8 mouse cellular contexts compared by ENCODE assay signal in the genomic region with DNA sequence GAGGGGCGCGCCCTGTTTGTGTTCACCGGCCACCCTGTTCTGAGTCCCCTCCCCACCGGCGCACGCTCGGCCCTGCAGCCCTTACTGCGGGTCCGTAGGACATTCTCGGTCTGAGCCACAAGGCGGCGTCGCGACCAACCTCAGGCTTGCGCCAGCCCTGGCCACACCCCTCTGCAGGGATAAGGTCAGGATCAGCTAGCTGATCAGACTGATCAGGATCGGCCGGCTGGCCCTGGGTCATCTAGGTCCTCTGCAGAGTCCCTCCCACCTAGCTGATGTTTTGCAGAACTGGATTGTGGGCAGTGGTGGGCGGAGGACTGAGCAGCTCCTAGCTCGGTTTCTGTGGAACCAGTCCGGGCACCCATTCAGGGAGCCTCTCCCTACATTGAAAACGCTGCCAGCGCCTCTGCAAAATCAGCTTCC. TPM values are rescaled to one million over a fixed set of nuclear protein-coding genes. Genes with fewer than 3 reads are reported as not detected.
A peak's percentile ranks its signal among the peaks of the same experiment; 100 is the strongest.
DNase-seq lines count a peak whose midpoint lies in the region; ATAC-seq and TF ChIP-seq lines count a peak whose summit lies in the region.

A gene (minus strand): TSS at position 264 of the 423 bp plus-strand sequence.

- peak within 1 kb of the TSS; percentile 96 for H3K4me2 ChIP-seq in heart, embryonic 15.5 days
- peak within 1 kb of the TSS; percentile 94 for H3K4me2 ChIP-seq in lung, embryonic 16.5 days (ENCODE audit: low read depth, low read length)

- TF ChIP-seq CTCF in E14TG2a.4 (conservative IDR thresholded peaks at IDR 0.05; ENCODE audit: low read length), result peak; percentile 31; the same call in 1 of the 2 replicates
- peak; percentile 86 for TF ChIP-seq CTCF in embryonic fibroblast, embryonic 13.5 days (IDR thresholded peaks at IDR 0.05; ENCODE audit: borderline replicate concordance, insufficient read depth, low read length)
- TF ChIP-seq CTCF in olfactory bulb, adult 2 months (IDR thresholded peaks at IDR 0.05; ENCODE audit: insufficient read depth, low read depth, low read length), result peak; percentile 57

- peak; percentile 84 for DNase-seq in brain, adult 2 months (ENCODE audit: low read depth, low spot score)
- DNase-seq in kidney, postnatal 14 days, result peak; percentile 75
- DNase-seq in thymus, postnatal 4 days, result peak; percentile 77

- no peaks in the 10 kb centered on the region for H3K9me3 ChIP-seq in E14TG2a.4 (ENCODE audit: low read length)
- no peaks in the 10 kb centered on the region for H3K9me3 ChIP-seq in heart, embryonic 15.5 days (replicated peaks)
- H3K9me3 ChIP-seq in lung, embryonic 16.5 days (ENCODE audit: control insufficient read depth, low read length), result no peaks in the 10 kb centered on the region

- peaks cover 39% of the 10 kb centered on the region for H3K27me3 ChIP-seq in E14TG2a.4 (ENCODE audit: insufficient read depth, low read length)
- H3K27me3 ChIP-seq in heart, embryonic 15.5 days, result no peaks in the 10 kb centered on the region
- H3K27me3 ChIP-seq in lung, embryonic 16.5 days (ENCODE audit: control insufficient read depth, insufficient read depth, low read depth, low read length), result no peaks in the 10 kb centered on the region

- H3K4me3 ChIP-seq in E14TG2a.4 (replicated peaks; ENCODE audit: low read length), result peak within 1 kb of the TSS; percentile 75
- H3K4me3 ChIP-seq in embryonic fibroblast, embryonic 13.5 days (ENCODE audit: insufficient read depth, low read length), result peak within 1 kb of the TSS; percentile 54
- peak within 1 kb of the TSS; percentile 73 for H3K4me3 ChIP-seq in heart, embryonic 15.5 days
- peak within 1 kb of the TSS; percentile 76 for H3K4me3 ChIP-seq in lung, embryonic 16.5 days (ENCODE audit: low read length)
- H3K4me3 ChIP-seq in olfactory bulb, adult 2 months (ENCODE audit: insufficient read depth, low read depth, low read length), result peak within 1 kb of the TSS; percentile 57

- peak; percentile 77 for ATAC-seq in heart, embryonic 15.5 days (replicated peaks; ENCODE audit: insufficient number of reproducible peaks, insufficient read depth, low FRiP score, low read depth)
- ATAC-seq in lung, embryonic 16.5 days (ENCODE audit: low read depth), result peak; percentile 89

- peaks cover 28% of the 10 kb centered on the region for H3K4me1 ChIP-seq in E14TG2a.4 (replicated peaks; ENCODE audit: low read depth, low read length)
- H3K4me1 ChIP-seq in embryonic fibroblast, embryonic 13.5 days (ENCODE audit: control insufficient read depth, insufficient read depth, low read length), result no peaks in the 10 kb centered on the region
- peaks cover 20% of the 10 kb centered on the region for H3K4me1 ChIP-seq in heart, embryonic 15.5 days (replicated peaks)
- H3K4me1 ChIP-seq in lung, embryonic 16.5 days (replicated peaks; ENCODE audit: control insufficient read depth, insufficient read depth, low read length), result peaks cover 4% of the 10 kb centered on the region; the same call in 1 of the 2 replicates
- peaks cover 16% of the 10 kb centered on the region; the same call in 1 of the 2 replicates for H3K4me1 ChIP-seq in olfactory bulb, adult 2 months (ENCODE audit: control insufficient read depth, insufficient read depth, low read length)

- TF ChIP-seq POLR2A in embryonic fibroblast, embryonic 13.5 days (IDR thresholded peaks at IDR 0.05; ENCODE audit: low read depth, low read length), result peak; percentile 47
- TF ChIP-seq POLR2A in olfactory bulb, adult 2 months (IDR thresholded peaks at IDR 0.05; ENCODE audit: insufficient read depth, low read depth, low read length), result 0 out of 2 replicates have a peak, but pooled peaks have one; percentile 24

- 2% methylated on average over 22 of the region's 22 CpGs for WGBS in heart, embryonic 15.5 days
- under 1% methylated on average over 22 of the region's 22 CpGs for WGBS in lung, embryonic 16.5 days
- WGBS in olfactory bulb, adult 2 months, result 1% methylated on average over 22 of the region's 22 CpGs

- no peak within 1 kb of the TSS for H3K27ac ChIP-seq in embryonic fibroblast, embryonic 13.5 days (ENCODE audit: insufficient read depth, low read length)
- no peak within 1 kb of the TSS for H3K27ac ChIP-seq in heart, embryonic 15.5 days
- H3K27ac ChIP-seq in lung, embryonic 16.5 days (ENCODE audit: low read length), result peak within 1 kb of the TSS; percentile 27; the same call in 1 of the 2 replicates
- H3K27ac ChIP-seq in olfactory bulb, adult 2 months (ENCODE audit: insufficient read depth, low read depth, low read length), result no peak within 1 kb of the TSS

- no peaks in the 10 kb centered on the region for H3K36me3 ChIP-seq in E14TG2a.4 (ENCODE audit: insufficient read depth, low read length)
- no peaks in the 10 kb centered on the region for H3K36me3 ChIP-seq in heart, embryonic 15.5 days
- H3K36me3 ChIP-seq in lung, embryonic 16.5 days (ENCODE audit: control insufficient read depth, insufficient read depth, low read length), result no peaks in the 10 kb centered on the region

- H3K9ac ChIP-seq in heart, embryonic 15.5 days, result peak within 1 kb of the TSS; percentile 75
- peak within 1 kb of the TSS; percentile 79 for H3K9ac ChIP-seq in lung, embryonic 16.5 days (ENCODE audit: low read length)

RNA-seq across cellular contexts. Expression of the gene that starts here (rescaled TPM):
- 12.9 and 21.7 TPM in 2 replicates for polyA plus RNA-seq in embryonic fibroblast, embryonic 13.5 days (2011; ENCODE audit: insufficient read length, low read depth, missing spikeins)
- 12.0 and 12.4 TPM in 2 replicates for polyA plus RNA-seq in heart, embryonic 15.5 days (2015; fragmentation: Nextera tagmentation; extraction: Ambion mirVana)
- polyA plus RNA-seq in lung, embryonic 16.5 days (2015; fragmentation: Nextera tagmentation; extraction: Ambion mirVana), result 9.9 and 12.0 TPM in 2 replicates
- polyA plus RNA-seq in olfactory bulb, adult 2 months (2012; ENCODE audit: insufficient read depth, insufficient read length, low replicate concordance, missing spikeins), result not detected in 2 replicates

Comparison
In these comparisons a context has a peak if more than half of its experiments do, and no peak if none do; other contexts are left out.
1. RNA of the gene that starts here (polyA plus RNA-seq): 12.9 to 21.7 TPM in embryonic fibroblast, embryonic 13.5 days, 12.0 to 12.4 TPM in heart, embryonic 15.5 days and 9.9 to 12.0 TPM in lung, embryonic 16.5 days; not detected in olfactory bulb, adult 2 months; every median in the first group is over 10 times any median in the second.
2. CTCF ChIP-seq: peak in every context shown above with its lines; median percentile 86 in embryonic fibroblast, embryonic 13.5 days; 57 in olfactory bulb, adult 2 months; 31 in E14TG2a.4.
3. Peak in every context shown above with its lines, with median percentiles within 50 percentile points of each other: H3K4me3 ChIP-seq and DNase-seq.